Mouse (Mus musculus) adrenal gland, adult 8-10 months (tissue): ENCODE measurements around the gene Clcn3. TPM values are rescaled to one million over a fixed set of nuclear protein-coding genes. Genes with fewer than 3 reads are reported as not detected.
A peak's percentile ranks its signal among the peaks of the same experiment; 100 is the strongest.
"Not testable (repeated sequence)": the region's sequence is repeated elsewhere in the genome, so short reads cannot be mapped to it uniquely, and the experiment has no call there.

Experiments
- DNase-seq: peaks from one replicate; pipeline ENCODE4 v3.0.0; 2022
- total RNA-seq, 4 experiments: library from RNA; stranded (reverse); gene quantifications; 2 replicates each; pipeline ENCODE4 v1.2.4; 2022

Clcn3 gene
- total RNA-seq = 10 to 100 TPM; 50.9 to 68.9 (median 60.7) TPM

DNA sequence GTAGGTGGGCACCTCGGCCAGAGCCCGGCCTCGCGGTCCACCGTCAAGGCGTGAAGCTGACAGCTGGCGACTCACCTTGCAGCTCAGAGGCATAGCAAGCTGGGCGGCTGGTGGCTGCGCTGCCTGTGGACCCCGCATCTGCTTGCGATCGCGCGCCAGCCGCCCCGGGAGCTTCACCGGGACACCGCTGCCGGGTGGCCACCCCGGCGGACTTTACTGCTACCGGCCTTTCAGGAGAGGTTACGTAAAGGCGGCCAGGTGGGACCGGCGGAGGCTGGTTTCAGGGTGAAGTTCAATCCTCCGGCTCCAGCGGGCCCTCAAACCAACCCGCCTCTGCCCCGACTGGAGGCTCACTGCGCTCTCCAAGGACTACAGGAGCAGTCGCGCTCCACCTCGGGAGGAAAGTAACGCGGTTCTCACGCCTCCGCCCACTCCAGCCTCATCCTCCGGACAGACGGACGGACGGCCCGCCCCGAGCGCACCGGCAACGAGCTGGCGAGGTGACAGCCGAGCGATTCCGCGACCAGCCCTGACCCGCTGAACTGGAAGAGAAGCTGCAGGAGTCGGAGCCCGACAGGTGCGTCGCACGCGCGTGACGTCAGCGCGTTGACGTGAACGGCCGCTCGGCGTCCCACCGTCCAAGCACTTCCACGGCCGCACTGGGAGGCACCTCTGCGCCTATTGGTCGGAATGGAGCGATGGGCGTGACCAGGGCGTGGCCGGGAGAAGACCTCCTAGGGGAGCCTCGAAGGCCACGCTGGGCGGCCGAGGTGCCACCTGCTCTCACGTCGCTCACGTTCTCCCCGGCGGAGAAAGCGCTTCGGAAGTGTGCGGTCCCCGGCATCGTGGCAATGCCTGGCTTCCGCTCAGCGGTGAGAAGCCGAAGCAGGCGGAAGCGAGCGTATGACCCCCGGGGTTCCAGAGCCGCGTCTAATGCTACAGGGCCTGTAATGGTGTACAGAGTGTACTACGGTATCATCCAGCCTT lies at the start of gene Clcn3:
Clcn3 (minus strand) TSS at position 600 of the 987 bp plus-strand sequence.
- peak; percentile 97 for DNase-seq

DNA sequence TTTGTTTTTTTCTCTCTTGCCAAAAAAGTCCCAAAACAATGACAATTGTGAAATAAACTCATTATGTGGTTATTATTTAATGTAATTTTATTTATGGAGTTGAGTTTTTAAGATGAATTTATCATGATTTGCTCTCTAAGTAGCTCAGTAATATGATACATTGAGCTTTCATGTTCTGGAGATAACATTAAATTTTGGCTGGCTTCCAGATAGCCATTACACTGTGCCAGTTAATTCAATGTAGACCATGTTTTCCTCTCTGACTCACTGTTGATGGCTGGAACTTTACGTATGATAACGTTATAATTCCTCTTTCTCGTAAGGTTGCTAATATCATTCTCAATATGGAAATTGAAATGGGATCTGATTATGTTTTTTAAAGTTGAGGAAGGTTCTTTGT lies 13.4 kb upstream of the Clcn3 start:
- no peak for DNase-seq

DNA sequence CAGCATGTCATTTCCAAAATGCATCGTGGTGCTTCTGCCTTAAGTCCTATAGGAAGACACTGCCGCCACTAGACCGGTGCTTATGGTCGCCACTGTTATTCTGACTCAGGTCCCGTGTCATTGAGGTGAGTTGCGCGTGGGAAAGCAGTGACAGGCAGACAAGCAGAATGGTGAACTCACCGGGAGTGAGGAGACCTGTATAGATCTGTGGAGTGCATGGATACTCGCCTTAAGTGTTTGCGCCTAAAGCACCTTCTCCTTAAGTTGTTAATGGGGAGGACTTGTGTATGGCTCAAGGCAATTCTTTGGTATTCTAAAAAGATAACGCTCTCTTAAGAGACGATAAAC lies 10.5 kb upstream of the Clcn3 start:
- no peak for DNase-seq

DNA sequence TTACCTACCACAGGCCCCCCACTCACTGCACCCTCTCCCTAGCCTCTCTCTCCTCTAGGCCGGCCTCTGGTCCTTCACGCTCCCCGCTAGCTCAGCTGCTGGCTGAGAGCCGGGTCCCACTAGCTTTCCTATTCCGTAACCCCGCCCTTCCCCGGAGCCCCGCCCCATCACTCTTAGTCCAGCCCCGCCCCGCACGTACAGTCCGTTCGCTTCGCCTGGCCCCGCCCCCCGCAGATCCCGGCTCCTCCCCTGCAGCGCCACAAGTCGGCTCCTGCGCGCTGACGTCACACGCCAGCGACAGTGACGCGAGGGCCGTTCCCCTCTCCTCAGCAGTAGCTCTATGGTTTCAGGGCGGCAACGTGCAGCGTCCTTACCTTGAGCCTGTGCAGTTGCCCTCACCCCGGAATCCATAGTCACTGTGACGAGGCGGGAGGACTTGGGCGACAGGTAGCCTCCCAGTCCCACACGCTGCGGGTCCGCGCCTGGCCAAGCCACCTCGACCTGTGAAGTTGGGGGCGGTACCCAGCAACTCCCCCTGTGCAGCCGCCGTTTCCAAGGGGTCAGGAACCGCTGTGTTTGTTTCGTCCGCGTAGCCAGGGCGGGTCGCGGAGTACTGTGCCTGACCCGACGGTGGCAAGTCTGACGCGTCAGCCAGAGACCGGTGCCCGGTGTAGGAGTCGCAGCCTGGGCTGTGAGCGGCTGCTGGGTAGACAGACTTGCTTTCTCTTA lies 10.0 kb upstream of the Clcn3 start, which contains the start of gene Nek1:
Nek1 (plus strand) TSS at position 286 of the 729 bp plus-strand sequence.
- peak; percentile 96 for DNase-seq

DNA sequence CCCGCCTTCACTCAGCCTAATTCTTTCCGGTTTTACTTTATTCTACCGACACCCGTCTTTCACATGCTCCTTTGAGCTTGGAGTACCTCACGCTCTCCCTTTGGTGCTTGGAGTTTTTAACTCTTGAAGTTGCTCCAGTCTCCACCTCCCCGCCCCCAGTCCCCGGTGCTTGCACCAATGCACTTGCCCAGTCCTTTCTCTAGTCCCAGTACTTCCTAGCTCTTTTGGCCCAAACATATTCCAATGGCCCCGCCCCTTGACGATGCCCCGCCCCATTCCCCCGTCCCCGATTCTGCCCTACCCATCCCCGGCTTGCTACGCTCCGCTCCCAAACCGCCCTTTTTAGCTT lies 9.4 kb upstream of the Clcn3 start:
- peak; percentile 74 for DNase-seq

DNA sequence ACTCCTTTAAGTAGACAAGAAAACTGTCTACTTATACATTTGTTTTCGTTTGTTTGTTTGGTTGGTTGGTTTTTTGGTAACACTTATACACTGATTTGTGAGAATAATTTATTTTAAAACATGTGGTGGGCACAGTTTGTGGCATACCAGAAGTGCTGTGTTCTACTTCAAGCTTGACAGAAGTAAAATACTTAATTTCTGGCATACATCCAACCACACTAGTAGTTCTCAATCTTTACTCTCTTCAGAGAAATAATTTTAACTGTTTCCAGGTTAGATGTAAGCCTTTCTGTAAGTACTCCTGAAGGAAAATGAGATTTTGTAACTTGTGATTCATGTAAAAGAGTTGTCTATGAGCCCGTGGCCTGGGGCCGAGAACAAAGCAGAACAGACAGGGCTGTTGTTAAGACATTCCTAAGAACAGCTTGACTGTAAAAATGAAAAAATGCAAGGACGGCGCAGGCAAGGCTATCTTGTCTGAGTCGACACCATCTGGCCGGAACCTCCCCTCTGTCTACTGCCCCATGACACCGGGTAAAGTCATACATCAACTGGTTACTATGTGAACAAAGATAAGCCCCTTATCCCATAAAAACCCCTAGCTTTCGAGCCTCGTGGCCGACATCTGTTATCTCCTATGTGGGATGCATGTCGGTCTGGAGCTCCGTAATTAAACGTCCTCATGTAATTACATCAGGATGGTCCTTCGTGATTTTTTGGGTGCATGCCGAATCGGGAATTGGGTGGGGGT lies 1.3 kb upstream of the Clcn3 start:
- not testable (repeated sequence) for DNase-seq

DNA sequence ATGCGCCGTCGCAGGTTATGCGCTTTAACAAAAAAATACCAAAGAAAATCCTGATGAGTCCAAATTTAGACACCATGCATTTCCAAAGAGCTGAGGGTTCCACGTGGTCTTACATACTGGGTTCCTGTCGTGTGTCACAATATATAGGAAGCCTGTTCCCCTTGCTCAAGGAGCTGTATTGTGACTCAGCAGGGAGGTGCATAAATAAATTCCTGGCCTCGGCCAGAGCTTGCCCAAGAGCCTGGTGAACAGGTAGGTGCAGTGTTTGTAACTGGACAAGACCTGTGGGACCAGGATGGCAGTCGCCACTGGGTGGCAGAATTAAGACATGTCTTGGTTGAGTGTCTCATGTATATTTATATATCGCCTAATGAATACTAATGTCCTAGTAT lies 584 bp upstream of the Clcn3 start:
- peak; percentile 55 for DNase-seq

DNA sequence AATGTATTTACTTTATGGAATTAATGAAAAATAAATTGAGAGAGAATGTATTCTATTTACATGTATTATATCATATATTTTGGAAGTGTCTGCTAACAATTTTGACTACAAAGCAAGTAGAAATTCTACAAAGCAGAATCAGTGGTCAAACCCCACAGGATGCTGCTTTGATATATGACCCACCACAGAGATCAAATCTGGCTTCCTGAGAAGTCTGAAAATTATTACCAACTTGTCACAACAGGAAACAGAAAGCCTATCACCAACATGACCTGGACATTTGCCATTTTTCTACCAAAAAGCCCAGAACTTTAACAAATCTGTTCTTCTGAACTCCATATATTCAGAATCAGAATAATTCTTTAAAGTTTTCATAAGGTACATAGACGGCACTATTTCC lies 1.7 kb downstream of the Clcn3 start:
- no peak for DNase-seq

DNA sequence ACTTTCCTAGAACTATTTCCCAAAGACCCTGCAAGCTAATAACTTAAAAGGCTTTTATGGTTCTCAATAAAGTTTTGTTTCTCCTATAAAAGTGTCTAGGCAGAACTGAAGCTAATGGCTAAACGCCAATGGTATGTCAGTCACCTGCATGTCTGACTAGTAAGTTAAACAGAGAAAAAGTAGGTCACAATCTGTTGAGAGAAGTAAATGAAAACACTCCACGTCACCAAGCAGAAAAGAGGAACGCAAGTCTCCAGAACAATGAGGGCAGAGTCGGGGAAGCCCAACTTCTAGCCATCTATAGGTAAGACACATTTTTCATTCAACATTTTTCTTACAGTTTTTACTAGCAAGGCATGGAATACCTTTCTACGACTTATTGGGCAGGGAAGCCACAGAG lies 4.6 kb downstream of the Clcn3 start:
- DNase-seq = no peak

DNA sequence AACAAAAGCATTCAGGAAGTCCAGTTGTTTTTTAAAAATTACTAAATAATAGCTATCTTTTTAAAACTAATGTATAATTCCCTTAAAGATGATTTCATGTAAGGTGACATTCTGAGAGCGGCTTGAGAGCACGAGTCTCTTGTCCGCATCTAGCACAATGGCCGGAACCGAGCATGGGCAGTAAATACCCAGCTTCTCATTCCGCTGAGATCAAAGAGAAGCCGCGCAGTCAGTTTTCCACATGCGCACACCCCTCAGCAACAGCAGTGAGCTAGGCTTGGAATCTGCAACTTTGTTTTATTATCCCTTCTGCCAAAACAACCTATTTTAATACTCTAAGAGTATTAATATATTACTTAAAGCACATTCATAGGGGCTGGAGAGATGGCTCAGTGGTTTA lies 6.3 kb downstream of the Clcn3 start:
- no peak for DNase-seq

DNA sequence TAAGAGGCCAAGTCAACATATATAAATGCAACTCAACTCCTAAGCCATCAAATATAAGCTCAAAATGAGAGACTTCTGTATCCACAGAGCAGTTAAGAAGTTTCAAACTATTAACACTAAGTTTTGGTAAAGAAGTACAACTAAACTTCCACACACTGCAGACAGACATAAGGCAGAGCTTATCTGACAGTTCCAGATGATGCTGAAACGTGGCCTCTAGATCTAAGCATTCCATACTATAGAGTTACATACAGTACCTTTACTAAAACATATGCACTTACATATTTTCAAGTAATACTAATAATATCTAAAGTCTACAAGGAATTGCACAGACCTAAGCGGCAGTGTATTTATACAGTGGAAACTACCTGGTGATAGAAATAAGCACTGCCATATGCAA lies 8.3 kb downstream of the Clcn3 start:
- no peak for DNase-seq

DNA sequence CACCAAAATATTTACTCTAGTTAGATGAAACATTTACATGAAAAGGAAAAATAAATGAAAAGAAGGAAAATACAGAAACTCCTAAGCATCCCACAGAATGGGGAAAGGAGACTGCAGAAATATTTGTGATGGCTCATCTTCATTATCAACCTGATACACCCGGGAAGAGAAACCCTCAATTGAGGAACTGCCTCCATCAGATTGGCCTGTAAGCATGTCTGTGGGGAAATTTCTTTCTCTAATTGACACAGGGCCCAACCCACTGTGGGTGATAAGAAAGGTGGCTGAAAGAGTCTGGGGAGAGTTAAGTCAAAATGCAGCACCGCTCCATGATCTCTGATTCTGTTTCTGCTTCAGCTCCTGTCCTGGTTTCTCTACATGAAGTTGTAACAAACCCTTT lies 9.7 kb downstream of the Clcn3 start:
- no peak for DNase-seq

DNA sequence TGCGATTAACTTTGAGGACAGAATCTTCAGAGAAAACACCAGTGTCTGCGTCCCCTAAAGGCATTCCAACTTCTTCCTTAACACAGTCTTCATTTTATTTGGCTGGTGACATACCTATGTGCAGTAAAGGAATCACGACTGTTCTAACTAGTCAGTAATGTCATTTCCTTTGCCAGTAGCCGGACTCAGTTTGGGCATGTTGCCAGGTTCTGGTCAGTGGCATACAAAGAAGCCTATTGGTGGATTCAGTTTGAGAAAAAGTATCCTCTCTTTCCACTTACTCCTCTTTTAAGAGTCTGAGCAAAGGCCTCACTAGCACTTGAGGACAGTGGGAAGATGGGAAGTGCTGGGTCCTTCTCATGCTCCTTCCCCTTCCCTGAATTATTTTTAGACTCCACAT lies 11.3 kb downstream of the Clcn3 start:
- no peak for DNase-seq

DNA sequence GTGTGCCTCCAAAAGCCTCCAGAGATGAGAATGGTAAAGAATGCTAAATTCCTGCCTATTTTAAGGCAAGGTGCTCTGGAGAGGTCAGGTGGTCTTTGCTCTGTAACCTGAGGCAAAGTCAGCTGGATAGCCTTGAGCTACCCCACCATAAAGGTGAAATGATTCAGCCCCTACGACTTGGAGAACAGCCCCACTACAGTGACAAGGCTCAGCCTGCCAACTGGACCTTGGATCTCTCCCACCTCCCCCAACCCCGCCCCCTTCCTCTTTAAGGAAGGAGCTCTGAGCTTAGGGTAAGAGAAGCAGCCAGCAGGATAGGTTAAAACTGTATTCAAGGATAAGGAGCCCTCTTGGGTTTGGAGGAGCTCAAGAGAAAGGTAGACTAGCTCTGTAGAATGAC lies 14.0 kb downstream of the Clcn3 start:
- DNase-seq = no peak

DNA sequence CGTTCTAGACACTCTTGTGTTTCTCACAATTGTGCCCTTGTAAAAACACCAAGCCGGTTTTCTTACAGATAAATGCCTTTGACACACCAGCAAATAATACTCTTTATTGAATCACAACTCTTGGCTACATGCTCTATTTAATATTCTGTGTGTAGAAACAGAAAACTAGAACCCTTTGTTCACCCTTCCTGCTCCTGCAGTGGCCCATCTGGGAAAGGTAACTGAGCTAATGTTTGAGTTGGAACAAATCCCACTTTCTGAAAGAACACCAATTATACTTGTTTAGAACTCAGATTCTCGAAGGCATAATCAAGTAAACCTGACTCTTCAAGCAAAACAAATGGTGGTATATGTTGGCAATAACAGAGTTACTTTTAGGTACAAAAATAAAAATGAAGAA lies 17.4 kb downstream of the Clcn3 start:
- DNase-seq = no peak

DNA sequence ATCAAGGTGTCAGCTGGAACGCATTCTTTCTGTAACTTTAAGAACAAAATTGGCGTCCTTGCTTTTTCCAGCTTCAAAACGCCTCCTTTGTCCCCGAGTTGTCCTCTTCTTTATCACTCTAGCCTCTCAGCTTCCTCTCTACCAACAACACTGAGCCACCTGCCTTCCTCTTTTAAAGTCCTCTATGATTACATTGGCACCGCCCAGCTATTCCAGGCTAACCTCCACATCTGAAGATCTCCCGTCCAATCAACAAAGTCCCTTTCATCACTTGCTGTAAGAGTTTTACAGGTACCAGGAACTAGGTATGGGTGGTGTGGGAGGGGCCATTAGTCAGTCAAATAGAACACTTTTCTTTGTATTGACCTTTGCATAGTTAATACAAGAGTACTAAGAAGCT lies 17.8 kb downstream of the Clcn3 start:
- DNase-seq = no peak

DNA sequence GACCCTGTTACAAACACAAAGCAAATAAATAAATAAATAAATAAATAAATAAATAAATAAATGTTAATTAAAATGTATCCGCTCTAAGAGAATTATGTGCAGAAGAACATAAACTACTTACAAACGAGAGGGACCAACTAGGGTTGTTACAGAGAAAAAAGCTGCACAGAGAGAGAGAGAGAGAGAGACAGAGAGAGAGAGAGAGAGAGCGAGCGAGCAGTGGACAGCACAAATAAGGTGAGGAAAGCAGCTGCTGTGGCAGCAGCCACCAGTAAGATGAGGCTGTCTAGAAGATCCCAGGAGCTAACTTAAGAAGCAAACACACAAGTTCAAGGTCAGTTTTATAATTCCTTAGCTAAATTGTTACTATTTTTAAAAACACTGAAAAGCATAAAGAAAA lies 18.6 kb downstream of the Clcn3 start:
- no peak for DNase-seq

DNA sequence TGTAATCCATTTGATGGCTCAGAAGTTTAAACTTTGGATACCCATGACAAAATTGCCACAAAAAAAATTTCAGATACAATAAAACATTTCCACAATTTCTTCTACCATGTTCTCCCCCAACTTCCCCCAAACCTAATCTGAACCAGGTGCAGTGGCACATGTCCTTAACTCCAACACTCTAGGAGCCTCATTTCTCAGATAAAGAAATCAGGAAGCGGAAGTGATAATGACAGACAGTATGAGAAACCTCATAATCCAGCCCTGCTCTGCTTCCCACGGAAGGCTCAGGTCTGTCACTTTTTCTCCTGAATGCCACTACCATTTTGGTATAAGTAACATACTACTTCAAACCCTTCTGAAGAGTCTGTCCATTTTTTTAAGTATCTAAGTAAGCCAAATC lies 19.2 kb downstream of the Clcn3 start:
- no peak for DNase-seq

DNA sequence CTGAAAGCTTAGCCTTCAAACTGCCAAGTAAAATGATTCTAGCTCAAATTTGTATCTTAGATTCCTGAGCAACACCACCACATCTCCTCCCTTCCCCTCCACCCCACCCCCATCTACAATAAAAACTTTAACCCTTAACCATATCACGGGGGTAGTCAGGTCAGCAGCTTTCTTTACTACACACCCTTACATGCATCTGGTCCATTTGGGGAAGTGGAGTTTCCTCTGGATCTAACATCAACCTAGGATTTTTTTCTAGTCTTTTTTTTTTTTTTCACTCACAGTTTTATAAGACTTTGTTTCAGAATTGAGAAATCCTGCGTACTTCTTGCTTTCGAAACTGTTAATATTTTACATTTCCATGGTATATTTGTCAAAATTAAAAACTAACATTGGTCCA lies 20.3 kb downstream of the Clcn3 start:
- DNase-seq = no peak

DNA sequence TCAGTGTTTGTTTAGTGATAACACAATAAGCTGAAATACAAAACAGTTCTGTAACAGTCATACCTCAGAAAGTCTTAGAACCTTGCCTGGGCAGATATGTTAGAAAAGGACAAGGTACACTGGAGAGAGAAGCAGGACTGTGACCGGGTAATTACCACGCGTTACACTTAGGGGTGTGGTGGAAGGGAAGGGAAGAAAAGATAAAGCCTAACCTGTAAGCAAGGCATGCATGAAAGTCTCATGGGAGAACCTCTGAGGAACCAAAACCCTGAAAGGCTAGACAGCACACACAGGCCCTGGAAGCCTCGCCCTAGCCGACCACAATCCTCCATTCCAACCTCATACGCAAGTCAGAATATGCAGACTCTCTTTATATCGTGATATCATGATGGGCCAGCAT lies 26.3 kb downstream of the Clcn3 start:
- DNase-seq = no peak

DNA sequence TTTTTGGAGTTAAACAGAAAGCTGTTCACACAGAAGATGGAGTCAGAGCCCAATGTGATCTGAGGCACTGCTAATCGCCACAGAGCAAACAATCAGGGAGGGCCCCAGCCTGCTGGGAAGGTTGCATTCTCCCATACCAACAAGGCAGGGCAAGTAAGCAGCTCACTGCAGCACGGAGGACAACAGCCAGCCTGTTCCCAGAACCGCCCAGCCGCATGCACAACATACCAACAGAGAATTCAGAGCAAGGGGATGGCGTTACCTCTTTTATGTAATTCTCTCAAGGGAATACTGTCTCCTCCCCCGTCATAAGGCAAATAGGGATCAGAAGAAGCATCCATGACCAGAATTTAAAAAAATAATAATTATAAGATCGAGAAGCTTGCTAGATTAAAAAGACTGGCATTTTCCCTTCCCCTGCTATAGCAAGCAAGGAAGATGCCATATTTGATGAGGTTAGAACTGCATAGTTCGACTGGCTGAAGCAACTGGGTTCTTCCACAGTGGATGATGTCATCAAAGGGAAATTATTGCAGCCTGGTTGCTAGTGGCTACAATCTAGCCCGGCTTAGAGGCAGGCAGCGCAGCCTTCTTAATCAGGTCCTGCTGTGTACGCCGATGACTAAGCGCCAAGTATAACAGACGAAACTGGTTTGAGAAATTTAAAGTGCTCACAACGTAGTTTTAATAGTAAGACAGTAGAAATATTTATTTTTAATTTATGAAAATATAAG lies 28.7 kb downstream of the Clcn3 start:
- peak; percentile 85 for DNase-seq

DNA sequence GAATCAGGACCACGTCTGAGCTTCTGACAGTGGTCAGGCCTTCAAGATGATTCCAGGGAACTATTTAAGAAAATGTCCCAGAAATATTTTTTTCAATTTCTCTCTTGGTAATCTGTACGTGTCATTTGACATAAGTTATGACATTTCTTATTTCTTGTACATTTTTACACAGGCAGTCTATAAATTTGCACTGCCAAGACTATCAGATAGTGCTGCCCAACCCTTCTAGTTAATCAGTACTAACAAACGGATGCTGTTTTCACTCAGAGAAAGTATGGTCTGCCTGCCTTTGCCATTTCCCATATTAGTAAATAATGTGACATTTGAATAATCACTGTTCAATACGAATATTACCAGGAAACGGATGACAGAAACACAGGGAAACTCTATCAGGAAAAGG lies 30.3 kb downstream of the Clcn3 start:
- no peak for DNase-seq
